Mouse (Mus musculus): ENCODE measurements at regions not wholly inside any gene's neighbourhood (a gene's known extent, or its start where the extent isn't known, plus 50 kb on each side); places are given as distances from the start of the nearest gene placed in this dataset.

DNA sequence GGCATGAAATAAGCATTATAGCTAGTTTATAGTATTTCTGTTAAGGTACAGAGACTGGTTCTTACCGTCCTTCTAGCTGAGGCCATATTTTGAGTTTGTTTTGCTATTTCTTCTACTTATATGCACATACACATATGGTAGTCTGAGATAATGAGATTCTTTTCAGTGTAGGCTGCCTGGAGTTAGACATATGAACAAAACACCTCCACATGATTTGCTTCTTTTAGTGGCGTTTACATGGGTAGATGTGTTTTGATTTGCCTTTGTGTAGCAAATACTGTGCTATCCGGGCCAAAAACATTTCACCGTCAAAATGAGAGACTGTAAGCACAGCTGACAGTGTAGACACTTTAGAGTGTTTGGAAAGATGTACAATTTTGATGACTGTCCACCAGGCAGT is 1077.4 kb downstream of the Car8 start:
- TF ChIP-seq EP300 (IDR thresholded peaks at IDR 0.05; ENCODE audit: low read depth) (no peak), CTCF (IDR thresholded peaks at IDR 0.05; ENCODE audit: low read depth) (no peak)

Measured in heart, postnatal 0 days (tissue).